Mouse (Mus musculus): ENCODE measurements around the gene Ddx28. TPM values are rescaled to one million over a fixed set of nuclear protein-coding genes. Genes with fewer than 3 reads are reported as not detected.

The Ddx28 gene
- 10 to 100 TPM; 16.4 to 16.9 TPM for total RNA-seq (2021)
- long read RNA-seq, experiment 1, transcript Ddx28-201 (1 exons, 2,262 nt): major isoform, 30 of 30 reads
- long read RNA-seq, experiment 1, partial matches to known transcripts: 0 of 30 reads
- long read RNA-seq, experiment 1, other reads (novel, unspliced or antisense): 0 of 30 reads
- long read RNA-seq, experiment 2, transcript Ddx28-201 (1 exons, 2,262 nt): major isoform, 48 of 48 reads
- long read RNA-seq, experiment 2, partial matches to known transcripts: 0 of 48 reads
- long read RNA-seq, experiment 2, other reads (novel, unspliced or antisense): 0 of 48 reads

- DNase-seq (ENCODE audit: low spot score in 2 of 2): no peak
Measured at GRCm38 (mm10) chr8:106011643-106011986, at the start of gene Ddx28. Gene Ddx28, minus strand, starts transcription at chr8:106011882.

- no peak for DNase-seq (ENCODE audit: low spot score in 2 of 2)
Measured at GRCm38 (mm10) chr8:106060521-106060920, 48.8 kb upstream of the Ddx28 start.

GRCm38 (mm10) chr8:106059613-106060371 is 48.1 kb upstream of the Ddx28 start:
- peak in 1 of 2 experiments; percentile 64 for DNase-seq (ENCODE audit: low spot score in 2 of 2)

- peak; percentile 92 to 94 for DNase-seq (ENCODE audit: low spot score in 2 of 2)
Measured at GRCm38 (mm10) chr8:106058731-106059612, 47.3 kb upstream of the Ddx28 start, which contains the start of gene Nfatc3. Gene Nfatc3, plus strand, starts transcription at chr8:106058840.

GRCm38 (mm10) chr8:106056455-106056982 is 44.8 kb upstream of the Ddx28 start:
- no peak for DNase-seq (ENCODE audit: low spot score in 2 of 2)

- DNase-seq (ENCODE audit: low spot score in 2 of 2): no peak
Measured at GRCm38 (mm10) chr8:106055038-106055437, 43.4 kb upstream of the Ddx28 start.

GRCm38 (mm10) chr8:106054190-106054811 is 42.6 kb upstream of the Ddx28 start:
- no peak for DNase-seq (ENCODE audit: low spot score in 2 of 2)

- no peak for DNase-seq (ENCODE audit: low spot score in 2 of 2)
Measured at GRCm38 (mm10) chr8:106052510-106053089, 40.9 kb upstream of the Ddx28 start.

GRCm38 (mm10) chr8:106051068-106051467 is 39.4 kb upstream of the Ddx28 start:
- DNase-seq (ENCODE audit: low spot score in 2 of 2): no peak

GRCm38 (mm10) chr8:106049840-106050239 is 38.2 kb upstream of the Ddx28 start:
- DNase-seq (ENCODE audit: low spot score in 2 of 2): no peak

GRCm38 (mm10) chr8:106047854-106048630 is 36.4 kb upstream of the Ddx28 start:
- no peak for DNase-seq (ENCODE audit: low spot score in 2 of 2)

GRCm38 (mm10) chr8:106046872-106047559 is 35.3 kb upstream of the Ddx28 start:
- no peak for DNase-seq (ENCODE audit: low spot score in 2 of 2)

- DNase-seq (ENCODE audit: low spot score in 2 of 2): no peak
Measured at GRCm38 (mm10) chr8:106044151-106044550, 32.5 kb upstream of the Ddx28 start.

- DNase-seq (ENCODE audit: low spot score in 2 of 2): no peak
Measured at GRCm38 (mm10) chr8:106043055-106043454, 31.4 kb upstream of the Ddx28 start.

- no peak for DNase-seq (ENCODE audit: low spot score in 2 of 2)
Measured at GRCm38 (mm10) chr8:106040218-106040617, 28.5 kb upstream of the Ddx28 start.

GRCm38 (mm10) chr8:106039605-106040004 is 27.9 kb upstream of the Ddx28 start:
- no peak for DNase-seq (ENCODE audit: low spot score in 2 of 2)

GRCm38 (mm10) chr8:106038721-106039120 is 27.0 kb upstream of the Ddx28 start:
- no peak for DNase-seq (ENCODE audit: low spot score in 2 of 2)

- DNase-seq (ENCODE audit: low spot score in 2 of 2): peak; percentile 73 to 81
Measured at GRCm38 (mm10) chr8:106022483-106022882, 10.8 kb upstream of the Ddx28 start.

- no peak for DNase-seq (ENCODE audit: low spot score in 2 of 2)
Measured at GRCm38 (mm10) chr8:106018039-106018438, 6.4 kb upstream of the Ddx28 start.

All from adrenal gland, adult 18-20 months (tissue).